Mouse (Mus musculus) splenic B cell, adult 2 months (primary cell): Measurements from ENCODE around the gene Me3.

ENCODE experiments used
- DNase-seq: peaks from one replicate; pipeline ENCODE4 v3.0.0-alpha.2; 2011; ENCODE audit warnings: low read depth, low spot score
- H3K27me3 ChIP-seq: 2 replicates; pipeline ENCODE4 v1.6.1; 2012; ENCODE audit warnings: mild to moderate bottlenecking, low read length, moderate library complexity, mixed read lengths; ENCODE audit not compliant: control insufficient read depth, poor library complexity, insufficient read depth, severe bottlenecking
- H3K36me3 ChIP-seq: 2 replicates; pipeline ENCODE4 v1.6.1; 2012; ENCODE audit warnings: mild to moderate bottlenecking, low read length, moderate library complexity, mixed read lengths; ENCODE audit not compliant: control insufficient read depth, poor library complexity, insufficient read depth, severe bottlenecking

Me3 gene

GRCm38 (mm10) chr7:89632342-89633251 is at the start of gene Me3:
Gene Me3 (plus strand): TSS chr7:89632392.
- Histone ChIP-seq H3K27me3 (no peaks in the 10 kb centered on the region), H3K36me3 (no peaks in the 10 kb centered on the region)
- DNase-seq = no peak

- no peak for DNase-seq
- H3K27me3 ChIP-seq = no peaks in the 10 kb centered on the region
Measured at GRCm38 (mm10) chr7:89590039-89590438, 42.2 kb upstream of the Me3 start.

GRCm38 (mm10) chr7:89590542-89591251 is 41.5 kb upstream of the Me3 start:
- Histone ChIP-seq H3K27me3 (no peaks in the 10 kb centered on the region), H3K36me3 (no peaks in the 10 kb centered on the region)
- DNase-seq = no peak

More at GRCm38 (mm10) chr7:89590039-89590438, 42.2 kb upstream of the Me3 start:
- H3K36me3 ChIP-seq = no peaks in the 10 kb centered on the region

- peak; percentile 2 for DNase-seq
- H3K27me3 ChIP-seq = no peaks in the 10 kb centered on the region
- no peaks in the 10 kb centered on the region for H3K36me3 ChIP-seq
Measured at GRCm38 (mm10) chr7:89595813-89596212, 36.4 kb upstream of the Me3 start.

- H3K36me3 ChIP-seq = no peaks in the 10 kb centered on the region
- no peak for DNase-seq
- H3K27me3 ChIP-seq = no peaks in the 10 kb centered on the region
Measured at GRCm38 (mm10) chr7:89605589-89606536, 26.3 kb upstream of the Me3 start.

- H3K36me3 ChIP-seq = no peaks in the 10 kb centered on the region
- H3K27me3 ChIP-seq = no peaks in the 10 kb centered on the region
- DNase-seq = no peak
Measured at GRCm38 (mm10) chr7:89607329-89607728, 24.9 kb upstream of the Me3 start.

GRCm38 (mm10) chr7:89611236-89611635 is 21.0 kb upstream of the Me3 start:
- Histone ChIP-seq H3K36me3 (no peaks in the 10 kb centered on the region), H3K27me3 (no peaks in the 10 kb centered on the region)
- DNase-seq = no peak

GRCm38 (mm10) chr7:89616235-89616634 is 16.0 kb upstream of the Me3 start:
- no peaks in the 10 kb centered on the region for H3K27me3 ChIP-seq
- no peak for DNase-seq
- no peaks in the 10 kb centered on the region for H3K36me3 ChIP-seq

- Histone ChIP-seq H3K27me3 (no peaks in the 10 kb centered on the region), H3K36me3 (no peaks in the 10 kb centered on the region)
- DNase-seq = no peak
Measured at GRCm38 (mm10) chr7:89623331-89623730, 8.9 kb upstream of the Me3 start.

GRCm38 (mm10) chr7:89627393-89627792 is 4.8 kb upstream of the Me3 start:
- Histone ChIP-seq H3K36me3 (no peaks in the 10 kb centered on the region), H3K27me3 (no peaks in the 10 kb centered on the region)
- no peak for DNase-seq

- Histone ChIP-seq H3K36me3 (no peaks in the 10 kb centered on the region), H3K27me3 (no peaks in the 10 kb centered on the region)
Measured at GRCm38 (mm10) chr7:89628006-89628405, 4.2 kb upstream of the Me3 start.

GRCm38 (mm10) chr7:89629006-89629405 is 3.2 kb upstream of the Me3 start:
- Histone ChIP-seq H3K36me3 (no peaks in the 10 kb centered on the region), H3K27me3 (no peaks in the 10 kb centered on the region)
- no peak for DNase-seq

More at GRCm38 (mm10) chr7:89628006-89628405, 4.2 kb upstream of the Me3 start:
- DNase-seq = no peak

GRCm38 (mm10) chr7:89629914-89630313 is 2.3 kb upstream of the Me3 start:
- Histone ChIP-seq H3K27me3 (no peaks in the 10 kb centered on the region), H3K36me3 (no peaks in the 10 kb centered on the region)
- DNase-seq = no peak

GRCm38 (mm10) chr7:89630796-89631195 is 1.4 kb upstream of the Me3 start:
- DNase-seq = no peak
- no peaks in the 10 kb centered on the region for H3K27me3 ChIP-seq
- H3K36me3 ChIP-seq = no peaks in the 10 kb centered on the region
